In genomic region chr6:121098511-121099227, GRCm38 (mm10) we compare ENCODE assay signal across 10 mouse cellular contexts. TPM values are rescaled to one million over a fixed set of nuclear protein-coding genes. Genes with fewer than 3 reads are reported as not detected.
DNase-seq lines count a peak whose midpoint lies in the region; ATAC-seq and TF ChIP-seq lines count a peak whose summit lies in the region.
"Had no signal": no experiment of that assay in that cellular context is flagged by ENCODE, and none has a peak within 500 bp of the region (broad histone marks: within the 10 kb centered on the region; RNA-seq: fewer than 3 reads in every experiment).

No protein-coding gene starts in this region.

- H3K9ac ChIP-seq in embryonic facial prominence, embryonic 14.5 days (ENCODE audit: low read depth, low read length), result no peak overlapping the region
- H3K9ac ChIP-seq: lung, embryonic 15.5 days had no signal

- no peak for TF ChIP-seq POLR2A in kidney, adult 2 months (IDR thresholded peaks at IDR 0.05; ENCODE audit: low read depth, low read length)

- H3K4me2 ChIP-seq in embryonic facial prominence, embryonic 14.5 days (ENCODE audit: low read depth, low read length), result no peak overlapping the region
- H3K4me2 ChIP-seq: lung, embryonic 15.5 days had no signal

- 64% methylated on average over 9 of the region's 9 CpGs for WGBS in kidney, adult 2 months
- WGBS in embryonic facial prominence, embryonic 14.5 days, result 80% methylated on average over 9 of the region's 9 CpGs

- no peak overlapping the region for H3K4me3 ChIP-seq in kidney, adult 2 months (ENCODE audit: insufficient read depth, low read depth, low read length)
- no peak overlapping the region for H3K4me3 ChIP-seq in embryonic facial prominence, embryonic 14.5 days (ENCODE audit: low read depth, low read length)
- H3K4me3 ChIP-seq: lung, embryonic 15.5 days had no signal

- peak; percentile 50 for DNase-seq in adrenal gland, postnatal 10 days
- no peak for DNase-seq in adrenal gland, adult 8-10 months
- peak; percentile 51 for DNase-seq in kidney, adult 2 months
- no peak for DNase-seq in kidney, adult 18-20 months
- DNase-seq in embryonic facial prominence, embryonic 14.5 days (ENCODE audit: low spot score), result no peak
- DNase-seq in yolk sac, embryonic 10.5 days (ENCODE audit: low spot score), result no peak
- DNase-seq in spleen, adult 18-20 months, result no peak

- no peaks in the 10 kb centered on the region for H3K9me3 ChIP-seq in embryonic facial prominence, embryonic 14.5 days (ENCODE audit: control insufficient read depth, low read length)
- H3K9me3 ChIP-seq: lung, embryonic 15.5 days had no signal

- H3K4me1 ChIP-seq in kidney, adult 2 months (ENCODE audit: control insufficient read depth, insufficient read depth, low read length), result peaks cover 9% of the 10 kb centered on the region
- peaks cover 10% of the 10 kb centered on the region for H3K4me1 ChIP-seq in embryonic facial prominence, embryonic 14.5 days (ENCODE audit: control insufficient read depth, insufficient read depth, low read length)

- TF ChIP-seq CTCF in kidney, adult 2 months (conservative IDR thresholded peaks at IDR 0.05; ENCODE audit: insufficient read depth, insufficient read length, low read depth, low read length), result no peak

- ATAC-seq in embryonic facial prominence, embryonic 14.5 days (ENCODE audit: low read depth), result 0 out of 2 replicates have a peak, but pooled peaks have one; percentile 32
- 0 out of 2 replicates have a peak, but pooled peaks have one; percentile 7 for ATAC-seq in megakaryocyte progenitor cell, adult 5-6 weeks (replicated peaks; ENCODE audit: poor library complexity)
- ATAC-seq: Patski had no signal

- no peaks in the 10 kb centered on the region for H3K27me3 ChIP-seq in kidney, adult 2 months (replicated peaks; ENCODE audit: control insufficient read depth, insufficient read depth, low read length)
- no peaks in the 10 kb centered on the region for H3K27me3 ChIP-seq in embryonic facial prominence, embryonic 14.5 days (replicated peaks; ENCODE audit: control insufficient read depth, insufficient read depth, low read length)
- H3K27me3 ChIP-seq: lung, embryonic 15.5 days; Patski had no signal

- no peak overlapping the region for H3K27ac ChIP-seq in kidney, adult 2 months (ENCODE audit: insufficient read depth, low read depth, low read length)
- H3K27ac ChIP-seq in embryonic facial prominence, embryonic 14.5 days (replicated peaks; ENCODE audit: low read depth, low read length), result no peak overlapping the region; the same call in 1 of the 2 replicates
- H3K27ac ChIP-seq: lung, embryonic 15.5 days had no signal

- no peaks in the 10 kb centered on the region for H3K36me3 ChIP-seq in kidney, adult 2 months (ENCODE audit: control insufficient read depth, insufficient read depth, low read length)
- H3K36me3 ChIP-seq in embryonic facial prominence, embryonic 14.5 days (ENCODE audit: control insufficient read depth, insufficient read depth, low read length), result no peaks in the 10 kb centered on the region
- H3K36me3 ChIP-seq: lung, embryonic 15.5 days had no signal

RNA-seq across cellular contexts. Expression of gene Mical3, which starts 32.1 kb away (rescaled TPM):
- 10 to 100 TPM; 43.0 to 75.5 TPM for total RNA-seq in adrenal gland, postnatal 10 days (2021)
- 10 to 100 TPM; 41.6 to 78.2 (median 55.4) TPM for total RNA-seq in adrenal gland, adult 8-10 months (2022)
- polyA plus RNA-seq in kidney, adult 2 months (2012; rRNA removed), result 16.1 and 17.5 TPM in 2 replicates
- 17.0 and 19.2 TPM in 2 replicates for polyA plus RNA-seq in embryonic facial prominence, embryonic 14.5 days (2014; fragmentation: Nextera tagmentation; extraction: Ambion mirVana)
- 11.3 and 16.1 TPM in 2 replicates for total RNA-seq in megakaryocyte progenitor cell, adult 5-6 weeks (2015)
- total RNA-seq in megakaryocyte progenitor cell, adult 5-6 weeks (2017), result 7.4 and 8.3 TPM in 2 replicates

Comparison
In these comparisons a context has a peak if more than half of its experiments do, and no peak if none do; other contexts are left out.
1. DNase-seq: peak in adrenal gland, postnatal 10 days (single experiment) and kidney, adult 2 months (single experiment); none in adrenal gland, adult 8-10 months (single experiment), kidney, adult 18-20 months (single experiment), embryonic facial prominence, embryonic 14.5 days (single experiment), yolk sac, embryonic 10.5 days (single experiment) and spleen, adult 18-20 months (0 of 2).